In genomic region chr8:92353405-92353804, GRCm38 (mm10) we compare ENCODE assay signal across 10 mouse cellular contexts. TPM values are rescaled to one million over a fixed set of nuclear protein-coding genes. Genes with fewer than 3 reads are reported as not detected.
A peak's percentile ranks its signal among the peaks of the same experiment; 100 is the strongest.
DNase-seq lines count a peak whose midpoint lies in the region; ATAC-seq and TF ChIP-seq lines count a peak whose summit lies in the region.
"Had no signal": no experiment of that assay in that cellular context is flagged by ENCODE, and none has a peak within 500 bp of the region (broad histone marks: within the 10 kb centered on the region; RNA-seq: fewer than 3 reads in every experiment).

No protein-coding gene starts in this region.

- peaks cover 5 to 25% of the 10 kb centered on the region in 2 experiments for H3K4me1 ChIP-seq in heart, embryonic 14.5 days (ENCODE audit: control insufficient read depth in 2 of 2, insufficient read depth in 2 of 2, low read length in 2 of 2)
- H3K4me1 ChIP-seq in MEL (ENCODE audit: control insufficient read depth in 1 of 2, insufficient read depth in 2 of 2, low read length in 2 of 2) = peaks cover 2 to 12% of the 10 kb centered on the region in 2 experiments; a peak in 2 of 4 replicates
- peaks cover 29% of the 10 kb centered on the region for H3K4me1 ChIP-seq in embryonic facial prominence, embryonic 13.5 days
- H3K4me1 ChIP-seq in limb, embryonic 15.5 days = peaks cover 25% of the 10 kb centered on the region

- no peak for TF ChIP-seq POLR2A in MEL (IDR thresholded peaks at IDR 0.05; ENCODE audit: control insufficient read depth in 1 of 2, insufficient read depth in 1 of 2, low read depth in 1 of 2, low read length in 2 of 2, poor library complexity in 1 of 2)

- H3K27ac ChIP-seq in heart, embryonic 14.5 days (replicated peaks in 1 of 2; ENCODE audit: control insufficient read depth in 1 of 2, insufficient read depth in 1 of 2, low read depth in 2 of 2, low read length in 2 of 2) = peak overlapping the region; percentile 23 to 93; a peak in 3 of 4 replicates
- no peak overlapping the region for H3K27ac ChIP-seq in MEL (ENCODE audit: control insufficient read depth, low read depth, low read length)
- no peak overlapping the region for H3K27ac ChIP-seq in embryonic facial prominence, embryonic 13.5 days
- no peak overlapping the region for H3K27ac ChIP-seq in limb, embryonic 15.5 days

- no peak for DNase-seq in heart, adult 9 months (ENCODE audit: low spot score in 2 of 2)
- no peak for DNase-seq in MEL (ENCODE audit: low read depth, low spot score)
- DNase-seq in urinary bladder, postnatal 25 days (ENCODE audit: low spot score) = no peak
- DNase-seq in left cerebral cortex, adult 8-10 months (ENCODE audit: low spot score in 2 of 2) = no peak
- DNase-seq: thymus, adult 18-20 months had no signal

- peak overlapping the region; percentile 79 for H3K9ac ChIP-seq in heart, embryonic 14.5 days (ENCODE audit: low read length)
- no peak overlapping the region for H3K9ac ChIP-seq in MEL (ENCODE audit: control insufficient read depth, low read depth, low read length, poor library complexity, severe bottlenecking)
- H3K9ac ChIP-seq in embryonic facial prominence, embryonic 13.5 days = peak overlapping the region; percentile 71; the same call in 1 of the 2 replicates
- no peak overlapping the region for H3K9ac ChIP-seq in limb, embryonic 15.5 days

- TF ChIP-seq CTCF in MEL (IDR thresholded peaks at IDR 0.05 in 2 of 3, conservative IDR thresholded peaks at IDR 0.05 in 1 of 3; ENCODE audit: control insufficient read depth in 1 of 3, insufficient read depth in 1 of 3, low read depth in 2 of 3, low read length in 3 of 3, poor library complexity in 1 of 3, severe bottlenecking in 1 of 3) = no peak

- H3K9me3 ChIP-seq in heart, embryonic 14.5 days (ENCODE audit: control insufficient read depth, low read length) = no peaks in the 10 kb centered on the region
- no peaks in the 10 kb centered on the region for H3K9me3 ChIP-seq in MEL (replicated peaks; ENCODE audit: insufficient read depth, low read length)
- no peaks in the 10 kb centered on the region for H3K9me3 ChIP-seq in embryonic facial prominence, embryonic 13.5 days
- H3K9me3 ChIP-seq in limb, embryonic 15.5 days = no peaks in the 10 kb centered on the region

- no peaks in the 10 kb centered on the region for H3K36me3 ChIP-seq in heart, embryonic 14.5 days (ENCODE audit: control insufficient read depth, insufficient read depth, low read length)
- peaks cover 3 to 16% of the 10 kb centered on the region in 2 experiments for H3K36me3 ChIP-seq in MEL (ENCODE audit: control insufficient read depth in 1 of 2, insufficient read depth in 2 of 2, low read length in 2 of 2)
- no peaks in the 10 kb centered on the region for H3K36me3 ChIP-seq in embryonic facial prominence, embryonic 13.5 days
- H3K36me3 ChIP-seq in limb, embryonic 15.5 days = no peaks in the 10 kb centered on the region

- ATAC-seq in heart, embryonic 14.5 days (ENCODE audit: insufficient number of reproducible peaks, insufficient read depth, low FRiP score, low read depth) = no peak
- no peak for ATAC-seq in embryonic facial prominence, embryonic 13.5 days (ENCODE audit: insufficient number of reproducible peaks, insufficient read depth, low FRiP score, low TSS enrichment, low read depth)
- ATAC-seq in limb, embryonic 15.5 days (ENCODE audit: insufficient number of reproducible peaks, low FRiP score, low TSS enrichment, low read depth) = no peak
- no peak for ATAC-seq in frontal cortex, adult (ENCODE audit: low TSS enrichment)

- 22% methylated on average over 6 of the region's 6 CpGs for WGBS in heart, embryonic 14.5 days
- WGBS in embryonic facial prominence, embryonic 13.5 days = 6% methylated on average over 6 of the region's 6 CpGs
- 10% methylated on average over 6 of the region's 6 CpGs for WGBS in limb, embryonic 15.5 days

- H3K79me2 ChIP-seq in MEL (ENCODE audit: control insufficient read depth, insufficient read depth, low read length, poor library complexity) = peaks cover 36% of the 10 kb centered on the region

- TF ChIP-seq RAD21 in MEL (IDR thresholded peaks at IDR 0.05; ENCODE audit: low read depth, low read length) = no peak

- peak overlapping the region; percentile 91 for H3K4me2 ChIP-seq in heart, embryonic 14.5 days (ENCODE audit: low read length)
- H3K4me2 ChIP-seq in embryonic facial prominence, embryonic 13.5 days = peak overlapping the region; percentile 82
- H3K4me2 ChIP-seq in limb, embryonic 15.5 days = 0 out of 2 replicates have a peak overlapping the region, but pooled peaks have one; percentile 81

- TF ChIP-seq EP300 in MEL (IDR thresholded peaks at IDR 0.05; ENCODE audit: low read depth in 1 of 2, low read length in 2 of 2) = no peak

- H3K4me3 ChIP-seq in heart, embryonic 14.5 days (ENCODE audit: control insufficient read depth in 1 of 2, insufficient read depth in 1 of 2, low read depth in 1 of 2, low read length in 2 of 2) = peak overlapping the region; percentile 28 to 74
- H3K4me3 ChIP-seq in MEL (ENCODE audit: control insufficient read depth in 1 of 2, insufficient read depth in 1 of 2, low read depth in 2 of 2, low read length in 2 of 2) = peak overlapping the region; percentile 3; a peak in 1 of 4 replicates
- peak overlapping the region; percentile 72 for H3K4me3 ChIP-seq in embryonic facial prominence, embryonic 13.5 days
- peak overlapping the region; percentile 78; the same call in 1 of the 2 replicates for H3K4me3 ChIP-seq in limb, embryonic 15.5 days

- no peaks in the 10 kb centered on the region; the same call in 1 of the 2 replicates for H3K27me3 ChIP-seq in heart, embryonic 14.5 days (ENCODE audit: control insufficient read depth, insufficient read depth, low read length)
- H3K27me3 ChIP-seq in MEL (ENCODE audit: control insufficient read depth in 1 of 2, insufficient read depth in 2 of 2, low read length in 2 of 2) = no peaks in the 10 kb centered on the region
- peaks cover 11% of the 10 kb centered on the region for H3K27me3 ChIP-seq in embryonic facial prominence, embryonic 13.5 days
- H3K27me3 ChIP-seq in limb, embryonic 15.5 days = peaks cover 56% of the 10 kb centered on the region

TF ChIP-seq in MEL, 35 proteins besides CTCF, POLR2A, EP300 and RAD21:
- no peak for TF ChIP-seq GABPA (IDR thresholded peaks at IDR 0.05; ENCODE audit: low read depth, low read length)
- no peak for TF ChIP-seq CHD2 (IDR thresholded peaks at IDR 0.05; ENCODE audit: low read length)
- TF ChIP-seq TAL1 (IDR thresholded peaks at IDR 0.05; ENCODE audit: low read length) = no peak
- no peak for TF ChIP-seq MEF2A (IDR thresholded peaks at IDR 0.05; ENCODE audit: extremely low read depth, insufficient replicate concordance, low read depth, low read length, poor library complexity, severe bottlenecking)

RNA-seq across cellular contexts. Expression of gene Irx5, which starts 4.0 kb away (rescaled TPM):
- polyA plus RNA-seq in heart, embryonic 14.5 days (2014; fragmentation: Nextera tagmentation; extraction: Ambion mirVana) = 10.4 and 11.5 TPM in 2 replicates
- total RNA-seq in MEL (2012; rRNA removed) = 0.07 and 0.15 TPM in 2 replicates
- under 1 TPM in 1 of 2 experiments, not detected in 1; 0.43 TPM for polyA plus RNA-seq in MEL (2012; ENCODE audit: insufficient read depth in 1 of 2, insufficient read length in 2 of 2, low read depth in 1 of 2, low replicate concordance in 2 of 2, missing spikeins in 1 of 2)
- 21.2 and 27.2 TPM in 2 replicates for polyA plus RNA-seq in embryonic facial prominence, embryonic 13.5 days (2015; fragmentation: Nextera tagmentation; extraction: Ambion mirVana)
- polyA plus RNA-seq in limb, embryonic 15.5 days (2015; fragmentation: Nextera tagmentation; extraction: Ambion mirVana) = 23.6 and 29.9 TPM in 2 replicates
- total RNA-seq in left cerebral cortex, adult 8-10 months (2022) = under 1 TPM in 3 of 4 experiments, not detected in 1; 0.30 to 0.35 (median 0.30) TPM
- total RNA-seq: liver, adult 2 months had no signal
- polyA plus RNA-seq: liver, adult 2 months had no signal

Comparison
In these comparisons a context has a peak if more than half of its experiments do, and no peak if none do; other contexts are left out.
1. H3K27ac ChIP-seq: peak in heart, embryonic 14.5 days (2 of 2); none in MEL (single experiment), embryonic facial prominence, embryonic 13.5 days (single experiment) and limb, embryonic 15.5 days (single experiment).
2. H3K4me3 ChIP-seq: peak in every context shown above with its lines; median percentile 78 in limb, embryonic 15.5 days; 72 in embryonic facial prominence, embryonic 13.5 days; 51 in heart, embryonic 14.5 days; 3 in MEL.
3. H3K9ac ChIP-seq: peak in heart, embryonic 14.5 days (single experiment) and embryonic facial prominence, embryonic 13.5 days (single experiment); none in MEL (single experiment) and limb, embryonic 15.5 days (single experiment).
4. Peak in every context shown above with its lines, with median percentiles within 50 percentile points of each other: H3K4me2 ChIP-seq.